Mouse (Mus musculus) thymus, postnatal 4 days (tissue): ENCODE results near the gene Samhd1.

Experiments
- DNase-seq: peaks from one replicate; pipeline ENCODE4 v3.0.0; 2021

Gene Samhd1

DNA sequence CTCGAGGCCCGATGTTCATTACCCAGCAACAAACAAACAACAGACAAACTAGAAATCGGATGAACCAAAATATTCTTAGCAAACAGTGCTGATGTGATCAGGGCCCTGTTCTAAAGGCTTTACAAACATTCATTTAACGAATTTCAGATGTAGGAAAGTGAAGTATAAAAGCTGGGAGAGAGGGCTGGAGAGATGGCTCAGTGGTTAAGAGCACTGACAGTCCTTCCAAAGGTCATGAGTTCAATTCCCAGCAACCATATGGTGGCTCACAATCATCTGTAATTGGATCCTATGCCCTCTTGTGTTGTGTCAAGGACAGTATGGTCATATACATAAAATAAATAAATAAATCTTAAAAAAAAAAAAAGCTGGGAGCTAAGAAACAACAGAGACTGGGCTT lies 1.1 kb upstream of the Samhd1 start:
- no peak for DNase-seq

DNA sequence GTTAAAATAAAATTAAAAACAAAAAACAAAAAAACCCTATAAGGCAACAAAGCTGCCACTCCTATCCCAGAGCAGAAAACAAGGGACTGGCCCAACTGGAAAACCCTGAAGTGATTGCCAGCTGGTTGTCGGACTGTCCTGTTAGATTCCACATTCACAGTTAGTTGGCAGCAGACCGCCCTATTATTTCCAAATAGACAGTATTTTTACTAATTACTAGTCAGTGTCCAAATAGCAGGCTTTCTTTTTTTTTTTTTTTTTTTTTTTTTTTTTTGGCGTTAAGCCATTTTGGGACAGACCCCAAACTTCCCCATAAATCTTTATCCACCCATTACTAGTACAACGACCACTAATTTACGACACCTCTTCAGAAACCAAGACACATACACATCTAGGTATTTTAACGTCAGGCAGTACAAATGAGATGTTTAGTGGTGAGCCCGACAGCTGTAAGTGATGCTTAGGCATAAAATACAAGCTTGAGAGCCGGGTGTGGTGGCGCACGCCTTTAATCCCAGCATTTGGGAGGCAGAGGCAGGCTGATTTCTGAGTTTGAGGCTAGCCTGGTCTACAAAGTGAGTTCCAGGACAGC lies 560 bp upstream of the Samhd1 start:
- DNase-seq: no peak

GRCm38 (mm10) chr2:157134479-157134931 lies 560 bp downstream of the Samhd1 start:
- peak; percentile 47 for DNase-seq

DNA sequence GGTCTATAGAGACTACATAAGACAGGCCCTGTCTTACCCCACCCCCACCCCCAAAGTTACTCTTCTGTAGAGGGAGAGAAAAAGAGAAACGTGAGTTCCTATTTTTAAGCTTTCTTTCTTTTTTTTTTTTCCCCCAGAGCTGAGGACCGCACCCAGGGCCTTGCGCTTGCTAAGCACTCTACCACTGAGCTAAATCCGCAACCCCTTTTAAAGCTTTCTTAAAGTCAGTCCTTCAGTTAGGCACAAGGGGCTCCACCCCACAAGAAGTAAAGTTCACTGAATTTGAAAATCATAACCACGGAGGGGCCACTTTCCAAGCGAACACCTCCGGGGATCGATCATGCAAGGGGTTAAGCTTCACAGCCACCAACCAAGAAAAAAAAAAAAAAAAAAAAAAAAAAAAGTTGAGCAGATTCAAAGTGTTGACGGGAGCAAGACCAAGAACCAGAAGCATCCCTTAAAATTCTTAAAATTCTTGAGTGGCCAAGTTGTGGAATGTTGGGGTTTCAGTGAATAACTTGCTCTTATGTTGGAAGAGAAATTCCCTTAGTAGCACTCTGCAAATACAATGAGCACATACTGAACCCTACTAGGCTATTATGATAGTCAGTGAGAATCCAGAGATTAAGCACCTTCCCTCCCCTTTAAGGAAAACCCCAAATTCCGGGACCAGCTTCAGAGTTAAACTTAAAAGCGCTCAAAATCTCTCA lies 1.1 kb downstream of the Samhd1 start:
- no peak for DNase-seq

GRCm38 (mm10) chr2:157132686-157133540 lies 2.2 kb downstream of the Samhd1 start:
- DNase-seq: no peak

GRCm38 (mm10) chr2:157132086-157132485 lies 3.0 kb downstream of the Samhd1 start:
- DNase-seq: no peak

- DNase-seq: no peak
These were observed 4.1 kb downstream of the Samhd1 start for GRCm38 (mm10) chr2:157130813-157131514.

- peak; percentile 21 for DNase-seq
These were observed 5.4 kb downstream of the Samhd1 start for GRCm38 (mm10) chr2:157129601-157130164.

DNA sequence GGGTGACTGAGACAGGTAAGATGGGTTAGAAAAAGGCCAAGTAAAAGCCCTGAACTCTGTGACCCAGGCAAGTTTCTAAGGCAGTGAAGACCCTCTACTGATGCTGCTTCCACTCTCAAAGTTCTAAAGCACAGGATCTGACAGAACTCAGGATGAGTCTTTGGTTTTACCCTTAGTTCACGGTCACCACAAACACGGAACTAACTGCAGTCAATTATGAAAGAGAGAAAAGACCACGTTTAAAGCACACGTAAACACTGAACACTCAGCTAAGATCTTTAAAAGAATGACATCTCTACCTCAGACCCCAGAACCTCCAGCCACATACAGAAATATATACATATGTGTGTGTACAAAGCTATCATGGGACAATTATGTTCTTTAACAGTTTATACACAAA lies 6.0 kb downstream of the Samhd1 start:
- no peak for DNase-seq

DNA sequence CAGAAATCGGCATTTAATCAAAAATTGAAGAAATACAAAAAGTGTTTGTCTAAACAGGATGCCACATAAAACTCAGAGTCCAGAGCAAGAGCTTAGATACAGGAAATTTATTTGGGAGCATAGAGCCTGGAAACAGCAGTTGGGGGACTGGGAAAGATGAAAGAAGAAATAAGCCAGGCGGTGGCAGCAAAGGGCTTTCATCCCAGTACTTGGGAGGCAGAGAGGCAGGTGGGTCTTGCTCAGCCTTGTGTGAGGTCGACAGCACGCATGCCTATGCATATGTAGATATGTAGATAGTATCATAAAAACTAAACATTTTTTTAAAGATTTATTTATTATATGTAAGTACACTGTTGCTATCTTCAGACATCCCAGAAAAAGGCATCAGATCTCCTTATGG lies 7.0 kb downstream of the Samhd1 start:
- DNase-seq: no peak

DNA sequence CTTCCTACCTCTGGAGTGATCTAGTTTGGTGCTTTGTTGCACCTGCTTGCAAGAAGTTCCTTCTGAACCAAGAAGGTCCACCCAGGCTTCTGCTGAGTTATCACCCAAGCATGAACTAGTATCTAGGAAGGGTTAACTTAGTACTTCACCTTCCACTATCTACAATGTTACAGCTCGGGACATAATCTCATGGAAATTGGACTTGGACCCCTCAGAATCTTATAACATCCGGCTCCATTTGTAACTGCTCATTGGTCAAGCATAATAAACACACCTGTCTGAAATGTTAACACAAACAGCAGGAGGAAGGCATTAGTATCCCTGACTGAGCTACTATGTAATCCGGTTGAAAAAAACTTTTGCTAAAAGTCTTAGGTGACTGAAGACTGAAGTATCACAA lies 7.7 kb downstream of the Samhd1 start:
- no peak for DNase-seq

DNA sequence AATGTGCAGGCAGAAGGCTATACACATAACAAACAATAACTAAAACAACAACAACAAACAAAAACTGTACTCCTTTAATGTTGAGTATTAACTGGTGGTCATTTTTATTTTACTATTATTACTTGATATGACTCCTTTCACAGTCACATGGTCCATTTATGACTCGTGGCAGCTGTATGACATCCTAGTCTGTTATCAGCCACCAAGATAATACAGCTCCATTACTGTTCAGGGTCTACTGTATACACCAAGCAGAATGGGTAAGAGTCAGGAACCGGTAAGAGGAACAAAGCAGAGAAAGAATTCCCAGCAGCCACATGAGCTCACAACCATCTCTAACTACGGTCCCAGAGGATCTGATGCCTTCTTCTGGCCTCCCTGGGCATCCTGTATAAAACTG lies 9.8 kb downstream of the Samhd1 start:
- no peak for DNase-seq

GRCm38 (mm10) chr2:157121766-157122165 lies 13.3 kb downstream of the Samhd1 start:
- peak; percentile 47 for DNase-seq

GRCm38 (mm10) chr2:157119075-157119474 lies 16.0 kb downstream of the Samhd1 start:
- peak; percentile 62 for DNase-seq

GRCm38 (mm10) chr2:157118556-157118955 lies 16.5 kb downstream of the Samhd1 start:
- DNase-seq: no peak

DNA sequence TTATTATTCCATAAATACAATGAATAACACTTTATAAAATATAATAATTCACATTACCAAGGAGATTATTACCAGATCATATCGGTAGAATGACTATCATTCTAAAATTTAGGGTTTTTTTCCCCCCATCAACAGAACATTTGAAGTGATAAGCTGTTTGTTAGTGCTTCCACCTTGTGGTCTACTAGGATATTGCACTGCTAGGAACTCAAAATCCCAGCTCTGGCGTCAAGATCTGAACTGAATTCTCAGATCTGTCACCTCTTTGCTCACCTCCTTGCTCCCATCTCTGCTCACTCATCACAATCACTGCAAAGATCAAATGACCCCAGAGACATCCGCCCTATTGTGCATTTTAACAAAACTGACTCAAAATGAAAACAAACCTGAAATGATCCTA lies 18.1 kb downstream of the Samhd1 start:
- DNase-seq: no peak

DNA sequence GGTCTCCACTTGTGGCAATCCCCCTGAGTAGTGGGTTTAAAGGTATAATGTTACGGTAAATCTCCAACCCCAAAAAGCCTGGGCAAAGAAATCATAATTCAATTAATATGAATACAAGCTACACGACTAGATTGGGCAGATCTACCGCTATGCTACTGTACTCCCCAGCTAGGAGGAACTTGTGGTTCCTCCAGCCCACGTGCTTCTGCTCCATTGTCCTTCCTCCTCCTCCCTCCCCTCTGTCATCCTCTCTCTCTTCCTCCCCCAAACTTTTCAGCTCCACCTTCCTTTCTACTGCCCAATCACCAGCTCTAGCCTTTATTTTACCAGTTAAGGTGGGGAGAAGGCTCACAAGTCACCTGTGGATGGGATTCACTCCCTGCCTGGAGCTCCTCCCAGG lies 26.8 kb downstream of the Samhd1 start:
- no peak for DNase-seq

DNA sequence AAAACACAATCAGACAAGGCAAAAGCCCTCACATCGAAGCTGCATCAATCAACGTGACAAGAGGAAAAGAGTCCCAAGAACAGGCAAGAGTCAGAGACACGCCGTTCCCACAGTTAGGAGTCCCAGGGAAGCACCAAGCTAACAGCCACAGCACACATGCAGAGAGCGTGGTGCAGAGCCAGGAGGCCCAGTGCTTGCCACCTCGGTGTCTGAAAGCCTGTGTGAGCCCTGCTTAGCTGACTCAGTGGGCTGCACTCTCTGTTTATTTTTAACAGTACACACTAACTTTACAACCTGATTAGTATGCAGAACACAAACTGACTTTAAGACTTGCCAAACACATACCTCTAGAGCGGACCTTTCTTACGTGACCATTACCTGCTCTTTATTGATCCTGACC lies 30.6 kb downstream of the Samhd1 start:
- DNase-seq: no peak

GRCm38 (mm10) chr2:157102256-157102655 lies 32.8 kb downstream of the Samhd1 start:
- no peak for DNase-seq

GRCm38 (mm10) chr2:157101650-157102049 lies 33.4 kb downstream of the Samhd1 start:
- no peak for DNase-seq

- no peak for DNase-seq
These were observed 34.8 kb downstream of the Samhd1 start for GRCm38 (mm10) chr2:157100319-157100605.

GRCm38 (mm10) chr2:157099532-157100318 lies 35.3 kb downstream of the Samhd1 start:
- DNase-seq: no peak
